Mouse (Mus musculus) neural tube, embryonic 11.5 days (tissue): ENCODE measurements around the gene Card10. TPM values are rescaled to one million over a fixed set of nuclear protein-coding genes. Genes with fewer than 3 reads are reported as not detected.

Experiments used
- ATAC-seq: fragments of 200-750 bp; cut with Nextera tagmentation; 2 replicates; pipeline ENCODE4 v1.8.0; 2017; ENCODE audit warnings: moderate number of reproducible peaks, mild to moderate bottlenecking, moderate TSS enrichment, moderate library complexity; ENCODE audit not compliant: insufficient read depth, low FRiP score, low TSS enrichment
- DNase-seq: peaks from one replicate; pipeline ENCODE4 v3.0.0-alpha.2; 2015; ENCODE audit warnings: low spot score
- H3K27ac ChIP-seq: fragments of 300-500 bp; sonication (generic); 2 replicates; pipeline ENCODE4 v1.5.1; 2014; ENCODE audit warnings: low read depth, mild to moderate bottlenecking, low read length
- H3K27me3 ChIP-seq: fragments of 300-500 bp; sonication (generic); 2 replicates; pipeline ENCODE4 v1.6.1; 2014; ENCODE audit warnings: mild to moderate bottlenecking, low read length, mixed read lengths; ENCODE audit not compliant: control insufficient read depth, insufficient read depth
- H3K36me3 ChIP-seq: fragments of 300-500 bp; sonication (generic); 2 replicates; pipeline ENCODE4 v1.6.1; 2014; ENCODE audit warnings: mild to moderate bottlenecking, low read length, moderate library complexity, mixed read lengths; ENCODE audit not compliant: control insufficient read depth, insufficient read depth
- H3K4me1 ChIP-seq: fragments of 300-500 bp; sonication (generic); 2 replicates; pipeline ENCODE4 v1.6.1; 2014; ENCODE audit warnings: low read length, mixed read lengths; ENCODE audit not compliant: control insufficient read depth, insufficient read depth
- H3K4me2 ChIP-seq: fragments of 300-500 bp; sonication (generic); 2 replicates; pipeline ENCODE4 v1.6.1; 2014; ENCODE audit warnings: low read depth, mild to moderate bottlenecking, moderate library complexity
- H3K4me3 ChIP-seq: fragments of 300-500 bp; sonication (generic); 2 replicates; pipeline ENCODE4 v1.5.1; 2014; ENCODE audit warnings: low read depth, low read length
- H3K9ac ChIP-seq: fragments of 300-500 bp; sonication (generic); 2 replicates; pipeline ENCODE4 v1.6.1; 2014; ENCODE audit warnings: mild to moderate bottlenecking, low read length
- H3K9me3 ChIP-seq: fragments of 300-500 bp; sonication (generic); 2 replicates; pipeline ENCODE4 v1.6.1; 2016; ENCODE audit warnings: low read length; ENCODE audit not compliant: control insufficient read depth
- WGBS: fragments of 180-500 bp; shearing (Covaris S2); extraction: QIAGEN DNeasy Blood & Tissue Kit; methylation state at CpG from one replicate; pipeline ENCODE4 v1.1.7; 2014; 5-methylcytosine and 5-hydroxymethylcytosine counted together
- polyA plus RNA-seq: library from polyadenylated mRNA; unstranded; fragments of >200 nt; fragmentation: Nextera tagmentation; extraction: Ambion mirVana; gene quantifications from 2 replicates; pipeline ENCODE4 v1.2.1, GENCODE M21; 2014

Gene Card10
- polyA plus RNA-seq, 1 experiment from 2014 or later: 3.7 TPM

DNA sequence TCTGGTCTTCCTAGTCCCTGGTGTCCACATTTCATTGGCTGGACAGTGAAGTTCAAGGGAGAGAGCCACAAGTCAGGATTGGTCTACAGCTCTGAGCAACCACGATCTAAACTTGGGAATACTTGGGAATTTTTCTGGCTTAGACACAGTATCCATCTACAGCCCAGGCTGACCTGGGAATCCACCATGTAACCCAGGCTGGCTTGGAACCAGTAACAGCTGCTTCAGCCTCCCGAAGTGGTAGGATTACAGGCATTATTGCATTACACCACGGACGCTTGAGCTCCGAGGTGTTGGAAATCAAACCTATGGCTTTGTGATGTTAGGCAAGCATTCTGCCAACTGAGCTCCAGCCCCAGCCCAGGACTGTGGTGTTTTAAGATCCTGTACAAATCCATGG is 39.1 kb downstream of the Card10 start:
- ATAC-seq: no peak
- no peak overlapping the region for H3K4me2 ChIP-seq
- no peaks in the 10 kb centered on the region for H3K9me3 ChIP-seq
- H3K4me3 ChIP-seq: no peak overlapping the region
- H3K27ac ChIP-seq: no peak overlapping the region
- no peak for DNase-seq
- 72% methylated on average over 5 of the region's 5 CpGs for whole genome bisulfite sequencing
- H3K36me3 ChIP-seq: 0 out of 2 replicates have a peak, but pooled peaks cover 2% of the 10 kb centered on the region
- H3K27me3 ChIP-seq: no peaks in the 10 kb centered on the region
- 0 out of 2 replicates have a peak, but pooled peaks cover 3% of the 10 kb centered on the region for H3K4me1 ChIP-seq
- H3K9ac ChIP-seq: no peak overlapping the region

DNA sequence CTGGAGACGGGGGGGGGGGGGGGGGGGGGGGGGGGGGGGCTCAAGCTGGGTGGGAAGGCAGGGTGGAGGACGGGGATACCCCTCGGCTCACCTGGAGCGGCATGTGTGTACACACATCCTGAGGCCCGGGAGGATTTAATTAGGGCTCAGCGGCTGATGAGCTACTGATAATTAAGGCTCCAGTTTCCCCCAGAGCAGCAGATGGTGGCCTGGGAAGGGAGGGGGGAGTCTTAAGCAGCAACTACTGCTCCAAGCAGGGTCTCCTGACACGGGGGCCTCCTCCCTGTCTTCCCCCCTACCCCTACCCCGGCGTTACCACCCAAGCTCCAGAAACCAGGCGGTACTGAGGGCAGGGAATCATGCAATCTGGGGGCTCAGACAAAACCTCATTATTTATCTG is 39.6 kb downstream of the Card10 start:
- no peak overlapping the region for H3K27ac ChIP-seq
- H3K9me3 ChIP-seq: no peaks in the 10 kb centered on the region
- 0 out of 2 replicates have a peak, but pooled peaks cover 2% of the 10 kb centered on the region for H3K36me3 ChIP-seq
- ATAC-seq (no peak), DNase-seq (no peak)
- no peak overlapping the region for H3K4me2 ChIP-seq
- 44% methylated on average over 9 of the region's 10 CpGs for WGBS
- no peaks in the 10 kb centered on the region for H3K27me3 ChIP-seq
- H3K4me3 ChIP-seq: no peak overlapping the region
- 0 out of 2 replicates have a peak, but pooled peaks cover 3% of the 10 kb centered on the region for H3K4me1 ChIP-seq
- H3K9ac ChIP-seq: no peak overlapping the region

- H3K9ac ChIP-seq: no peak overlapping the region
- no peak overlapping the region for H3K27ac ChIP-seq
- no peaks in the 10 kb centered on the region for H3K4me1 ChIP-seq
- ATAC-seq (no peak), DNase-seq (no peak)
- H3K4me3 ChIP-seq: no peak overlapping the region
- H3K27me3 ChIP-seq: no peaks in the 10 kb centered on the region
- WGBS: 85% methylated on average over 13 of the region's 13 CpGs
- no peak overlapping the region for H3K4me2 ChIP-seq
- H3K36me3 ChIP-seq: 0 out of 2 replicates have a peak, but pooled peaks cover 2% of the 10 kb centered on the region
- H3K9me3 ChIP-seq: no peaks in the 10 kb centered on the region
These were observed 41.7 kb downstream of the Card10 start for GRCm38 (mm10) chr15:78761112-78761511.

GRCm38 (mm10) chr15:78758132-78758531 is 44.7 kb downstream of the Card10 start:
- 93% methylated on average over 6 of the region's 6 CpGs for WGBS
- no peaks in the 10 kb centered on the region for H3K36me3 ChIP-seq
- no peak overlapping the region for H3K4me3 ChIP-seq
- no peak overlapping the region for H3K4me2 ChIP-seq
- H3K27ac ChIP-seq: no peak overlapping the region
- no peak for ATAC-seq
- H3K27me3 ChIP-seq: no peaks in the 10 kb centered on the region
- no peaks in the 10 kb centered on the region for H3K4me1 ChIP-seq
- H3K9me3 ChIP-seq: no peaks in the 10 kb centered on the region
- DNase-seq: no peak
- no peak overlapping the region for H3K9ac ChIP-seq

DNA sequence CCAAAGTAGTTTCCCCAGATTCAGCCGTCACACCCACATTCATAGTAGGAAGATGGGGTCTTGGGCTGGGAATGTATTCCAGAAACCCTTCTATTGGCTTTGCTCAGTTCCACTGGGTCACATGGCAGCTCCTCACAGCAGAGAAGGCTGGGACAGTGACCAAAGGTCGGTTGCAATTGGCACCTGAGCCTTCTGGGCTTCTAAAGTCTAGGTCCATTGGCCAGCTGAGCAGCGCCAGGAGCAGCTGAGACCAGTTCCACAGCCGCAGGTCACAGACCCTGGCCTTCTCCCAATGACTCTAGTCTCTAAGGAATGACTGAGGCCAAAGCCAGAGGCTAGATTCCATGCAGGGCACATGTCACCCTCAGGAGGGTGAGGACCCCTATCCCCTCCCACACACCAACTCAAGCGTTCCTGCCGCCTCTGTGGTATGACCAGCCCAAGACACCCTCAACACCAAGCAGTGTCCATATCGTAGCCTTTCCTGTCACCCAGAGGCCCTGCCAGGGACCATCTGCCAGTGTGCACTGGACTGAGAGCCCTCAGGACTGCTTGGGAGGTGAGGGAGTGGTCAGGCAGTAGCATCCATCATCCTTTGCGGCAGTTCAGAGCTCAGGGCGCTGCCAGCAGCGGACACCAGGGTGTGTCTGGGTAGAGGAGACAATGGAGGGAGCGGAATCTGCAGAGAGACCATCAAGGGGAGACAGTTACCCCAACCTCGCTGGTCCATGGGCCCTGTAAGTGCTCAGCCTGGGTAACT is 46.7 kb downstream of the Card10 start:
- DNase-seq (no peak), ATAC-seq (no peak)
- Histone ChIP-seq H3K4me3 (no peak overlapping the region), H3K27ac (no peak overlapping the region), H3K36me3 (no peaks in the 10 kb centered on the region), H3K9ac (no peak overlapping the region), H3K27me3 (no peaks in the 10 kb centered on the region), H3K4me2 (no peak overlapping the region), H3K4me1 (no peaks in the 10 kb centered on the region), H3K9me3 (no peaks in the 10 kb centered on the region)
- 77% methylated on average over 12 of the region's 12 CpGs for WGBS

DNA sequence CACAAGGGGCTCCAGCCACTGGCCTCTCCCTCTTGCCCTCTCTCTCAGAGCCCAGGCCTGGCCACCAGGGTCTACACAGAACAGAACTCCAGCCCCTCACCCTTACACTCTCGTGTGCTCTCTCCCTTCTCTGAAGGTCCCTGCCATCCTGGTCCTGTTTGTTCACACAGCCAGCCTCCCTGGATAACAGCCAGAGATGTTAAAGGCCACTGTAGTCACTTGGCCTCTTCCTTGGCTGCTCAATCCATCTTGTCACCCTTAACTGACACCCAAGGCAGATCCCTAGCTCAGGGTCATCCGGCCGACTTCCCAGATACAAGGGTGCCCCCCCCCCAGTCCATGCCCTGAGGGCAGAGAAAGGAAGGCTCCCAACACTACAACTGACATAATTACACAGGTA is 47.6 kb downstream of the Card10 start:
- ATAC-seq: no peak
- 78% methylated on average over 3 of the region's 3 CpGs for WGBS
- H3K36me3 ChIP-seq: no peaks in the 10 kb centered on the region

GRCm38 (mm10) chr15:78754144-78754543 is 48.7 kb downstream of the Card10 start:
- H3K4me2 ChIP-seq: no peak overlapping the region
- WGBS: 77% methylated on average over 5 of the region's 5 CpGs
- no peak overlapping the region for H3K27ac ChIP-seq
- no peaks in the 10 kb centered on the region for H3K27me3 ChIP-seq
- no peak for DNase-seq
- no peaks in the 10 kb centered on the region for H3K4me1 ChIP-seq
- H3K4me3 ChIP-seq: no peak overlapping the region
- ATAC-seq: no peak
- H3K9ac ChIP-seq: no peak overlapping the region
- H3K9me3 ChIP-seq: no peaks in the 10 kb centered on the region
- no peaks in the 10 kb centered on the region for H3K36me3 ChIP-seq

More for the DNA sequence above, 47.6 kb downstream of the Card10 start:
- DNase-seq: no peak
- Histone ChIP-seq H3K9me3 (no peaks in the 10 kb centered on the region), H3K27ac (0 out of 2 replicates have a peak overlapping the region, but pooled peaks have one; percentile 1), H3K4me1 (no peaks in the 10 kb centered on the region), H3K9ac (no peak overlapping the region), H3K4me3 (no peak overlapping the region), H3K4me2 (no peak overlapping the region), H3K27me3 (no peaks in the 10 kb centered on the region)

GRCm38 (mm10) chr15:78752991-78753390 is 49.9 kb downstream of the Card10 start:
- Histone ChIP-seq H3K27me3 (no peaks in the 10 kb centered on the region), H3K4me1 (no peaks in the 10 kb centered on the region), H3K36me3 (no peaks in the 10 kb centered on the region), H3K27ac (no peak overlapping the region), H3K4me3 (no peak overlapping the region), H3K9me3 (no peaks in the 10 kb centered on the region), H3K4me2 (no peak overlapping the region), H3K9ac (no peak overlapping the region)
- DNase-seq: no peak
- no peak for ATAC-seq
